Mouse (Mus musculus): ENCODE data around the gene Nat9. TPM values are rescaled to one million over a fixed set of nuclear protein-coding genes. Genes with fewer than 3 reads are reported as not detected.

The Nat9 gene
- total and polyA plus RNA-seq, 3 experiments = 21.1 to 26.5 (median 23.7) TPM

DNA sequence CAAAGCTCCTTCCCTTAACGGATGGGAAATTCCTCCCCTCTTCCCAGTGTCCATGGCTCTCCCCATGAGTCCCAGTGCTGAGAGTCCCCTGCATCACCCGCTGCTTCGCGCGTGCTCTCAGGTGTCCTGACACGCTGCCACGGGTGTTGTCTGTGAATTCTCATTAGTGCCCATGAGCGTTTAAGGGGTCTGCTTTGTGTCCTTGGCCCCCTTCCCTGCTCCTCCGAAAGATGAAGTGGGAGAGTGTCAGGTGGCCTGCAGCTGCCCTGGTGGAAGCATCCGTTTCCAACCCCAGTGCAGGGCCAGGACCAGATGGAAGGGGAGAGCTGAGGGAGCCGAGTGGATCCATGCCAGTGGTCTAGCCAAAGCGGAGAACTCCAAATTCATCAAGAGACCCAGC lies 20.5 kb upstream of the Nat9 start:
- H3K27me3 ChIP-seq (ENCODE audit: insufficient read depth, low read length) = no peaks in the 10 kb centered on the region
- no peak for TF ChIP-seq POLR2AphosphoS5 (IDR thresholded peaks at IDR 0.05; ENCODE audit: insufficient replicate concordance, low read depth, low read length)
- no peak for TF ChIP-seq GATA2 (IDR thresholded peaks at IDR 0.05; ENCODE audit: borderline replicate concordance, low read depth, low read length)
- TF ChIP-seq CTCF (IDR thresholded peaks at IDR 0.05; ENCODE audit: low read depth, low read length) = no peak
- no peak for TF ChIP-seq TAL1 (conservative IDR thresholded peaks at IDR 0.05; ENCODE audit: low read depth, low read length)
- TF ChIP-seq GATA1 (IDR thresholded peaks at IDR 0.05; ENCODE audit: borderline replicate concordance, low read length) = no peak
- H3K4me3 ChIP-seq (ENCODE audit: low read depth, low read length) = no peak overlapping the region
- H3K36me3 ChIP-seq (replicated peaks) = peaks cover 100% of the 10 kb centered on the region
- ATAC-seq (ENCODE audit: extremely low read depth, insufficient number of reproducible peaks, low FRiP score, poor library complexity, severe bottlenecking) (no peak), DNase-seq (ENCODE audit: low spot score) (no peak)
- peaks cover 30% of the 10 kb centered on the region for H3K4me1 ChIP-seq (ENCODE audit: insufficient read depth, low read depth, low read length)
- no peaks in the 10 kb centered on the region for H3K9me3 ChIP-seq (replicated peaks)

DNA sequence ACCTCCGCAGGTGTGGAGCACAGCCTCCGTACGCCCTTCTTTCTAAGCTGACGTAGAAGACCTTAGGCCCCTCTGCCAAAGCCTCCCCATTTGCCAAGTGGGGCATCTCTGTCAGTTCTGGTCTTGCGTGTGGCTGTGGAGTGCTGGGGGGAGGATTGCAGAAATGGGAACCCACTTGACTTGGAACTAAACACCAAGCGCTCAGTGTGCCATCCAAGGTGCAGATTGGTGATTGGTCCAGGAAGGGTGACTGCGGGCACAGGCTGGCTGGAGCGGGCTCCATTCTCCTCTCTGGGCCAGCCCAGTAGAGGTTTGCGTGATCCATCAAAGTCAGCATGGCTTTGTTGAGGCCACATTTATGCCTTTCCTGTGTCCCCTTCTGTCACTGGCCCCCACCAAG lies 15.1 kb upstream of the Nat9 start:
- TF ChIP-seq POLR2AphosphoS5 (IDR thresholded peaks at IDR 0.05; ENCODE audit: insufficient replicate concordance, low read depth, low read length) (no peak), TAL1 (conservative IDR thresholded peaks at IDR 0.05; ENCODE audit: low read depth, low read length) (no peak), GATA1 (IDR thresholded peaks at IDR 0.05; ENCODE audit: borderline replicate concordance, low read length) (no peak), GATA2 (IDR thresholded peaks at IDR 0.05; ENCODE audit: borderline replicate concordance, low read depth, low read length) (no peak), CTCF (IDR thresholded peaks at IDR 0.05; ENCODE audit: low read depth, low read length) (no peak)
- ATAC-seq (ENCODE audit: extremely low read depth, insufficient number of reproducible peaks, low FRiP score, poor library complexity, severe bottlenecking) = no peak

GRCm38 (mm10) chr11:115202316-115202715 lies 14.7 kb upstream of the Nat9 start:
- H3K36me3 ChIP-seq (replicated peaks) = peaks cover 99% of the 10 kb centered on the region
- H3K27me3 ChIP-seq (ENCODE audit: insufficient read depth, low read length) = no peaks in the 10 kb centered on the region
- H3K4me1 ChIP-seq (ENCODE audit: insufficient read depth, low read depth, low read length) = peaks cover 55% of the 10 kb centered on the region
- peak; percentile 65 for ATAC-seq (ENCODE audit: extremely low read depth, insufficient number of reproducible peaks, low FRiP score, poor library complexity, severe bottlenecking)
- H3K4me3 ChIP-seq (ENCODE audit: low read depth, low read length) = no peak overlapping the region
- DNase-seq (ENCODE audit: low spot score) = peak; percentile 70
- no peak for TF ChIP-seq GATA1 (IDR thresholded peaks at IDR 0.05; ENCODE audit: borderline replicate concordance, low read length)
- peak; percentile 78 for TF ChIP-seq CTCF (IDR thresholded peaks at IDR 0.05; ENCODE audit: low read depth, low read length)
- TF ChIP-seq GATA2 (IDR thresholded peaks at IDR 0.05; ENCODE audit: borderline replicate concordance, low read depth, low read length) = no peak
- H3K9me3 ChIP-seq (replicated peaks) = no peaks in the 10 kb centered on the region

More for the DNA sequence above, 15.1 kb upstream of the Nat9 start:
- Histone ChIP-seq H3K4me1 (ENCODE audit: insufficient read depth, low read depth, low read length) (peaks cover 51% of the 10 kb centered on the region), H3K4me3 (ENCODE audit: low read depth, low read length) (no peak overlapping the region), H3K9me3 (replicated peaks) (no peaks in the 10 kb centered on the region), H3K36me3 (replicated peaks) (peaks cover 99% of the 10 kb centered on the region), H3K27me3 (ENCODE audit: insufficient read depth, low read length) (no peaks in the 10 kb centered on the region)
- no peak for DNase-seq (ENCODE audit: low spot score)

DNA sequence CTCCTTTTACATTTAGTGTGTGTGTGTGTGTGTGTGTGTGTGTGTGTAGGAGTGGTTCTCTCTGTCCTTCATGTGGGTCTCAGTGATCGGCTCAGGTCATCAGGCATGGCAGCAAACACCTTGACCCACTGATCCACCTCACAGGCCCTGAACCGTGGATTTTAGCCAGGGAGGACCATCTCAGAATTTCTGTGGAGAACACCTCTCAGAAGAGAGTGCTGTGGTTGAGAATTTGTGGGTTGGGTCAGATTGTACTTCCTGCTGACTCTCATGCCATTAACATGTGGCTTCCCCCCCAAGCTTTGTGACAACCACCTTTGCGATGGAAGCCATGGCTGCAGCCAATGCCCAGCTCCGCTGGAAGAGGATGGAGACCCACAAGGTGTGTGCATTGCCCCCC lies 12.9 kb upstream of the Nat9 start:
- H3K9me3 ChIP-seq (replicated peaks) = no peaks in the 10 kb centered on the region
- TF ChIP-seq GATA2 (IDR thresholded peaks at IDR 0.05; ENCODE audit: borderline replicate concordance, low read depth, low read length) (no peak), TAL1 (conservative IDR thresholded peaks at IDR 0.05; ENCODE audit: low read depth, low read length) (no peak), POLR2AphosphoS5 (IDR thresholded peaks at IDR 0.05; ENCODE audit: insufficient replicate concordance, low read depth, low read length) (no peak), CTCF (IDR thresholded peaks at IDR 0.05; ENCODE audit: low read depth, low read length) (no peak), GATA1 (IDR thresholded peaks at IDR 0.05; ENCODE audit: borderline replicate concordance, low read length) (no peak)
- ATAC-seq (ENCODE audit: extremely low read depth, insufficient number of reproducible peaks, low FRiP score, poor library complexity, severe bottlenecking) (no peak), DNase-seq (ENCODE audit: low spot score) (no peak)
- no peaks in the 10 kb centered on the region for H3K27me3 ChIP-seq (ENCODE audit: insufficient read depth, low read length)
- H3K4me3 ChIP-seq (ENCODE audit: low read depth, low read length) = no peak overlapping the region
- peaks cover 73% of the 10 kb centered on the region for H3K4me1 ChIP-seq (ENCODE audit: insufficient read depth, low read depth, low read length)
- peaks cover 95% of the 10 kb centered on the region for H3K36me3 ChIP-seq (replicated peaks)

- Histone ChIP-seq H3K9me3 (replicated peaks) (no peaks in the 10 kb centered on the region), H3K4me1 (ENCODE audit: insufficient read depth, low read depth, low read length) (peaks cover 87% of the 10 kb centered on the region), H3K27me3 (ENCODE audit: insufficient read depth, low read length) (no peaks in the 10 kb centered on the region), H3K4me3 (ENCODE audit: low read depth, low read length) (peak overlapping the region; percentile 20; the same call in 1 of the 2 replicates), H3K36me3 (replicated peaks) (peaks cover 89% of the 10 kb centered on the region)
- ATAC-seq (ENCODE audit: extremely low read depth, insufficient number of reproducible peaks, low FRiP score, poor library complexity, severe bottlenecking) (peak; percentile 5; the same call in 1 of the 2 replicates), DNase-seq (ENCODE audit: low spot score) (peak; percentile 56)
- TF ChIP-seq CTCF (IDR thresholded peaks at IDR 0.05; ENCODE audit: low read depth, low read length) (no peak), GATA1 (IDR thresholded peaks at IDR 0.05; ENCODE audit: borderline replicate concordance, low read length) (no peak), POLR2AphosphoS5 (IDR thresholded peaks at IDR 0.05; ENCODE audit: insufficient replicate concordance, low read depth, low read length) (no peak), GATA2 (IDR thresholded peaks at IDR 0.05; ENCODE audit: borderline replicate concordance, low read depth, low read length) (no peak), TAL1 (conservative IDR thresholded peaks at IDR 0.05; ENCODE audit: low read depth, low read length) (no peak)
These were observed 11.3 kb upstream of the Nat9 start for GRCm38 (mm10) chr11:115198932-115199384.

- no peaks in the 10 kb centered on the region for H3K9me3 ChIP-seq (replicated peaks)
- H3K4me1 ChIP-seq (ENCODE audit: insufficient read depth, low read depth, low read length) = peaks cover 84% of the 10 kb centered on the region
- ATAC-seq (ENCODE audit: extremely low read depth, insufficient number of reproducible peaks, low FRiP score, poor library complexity, severe bottlenecking) (no peak), DNase-seq (ENCODE audit: low spot score) (no peak)
- peaks cover 75% of the 10 kb centered on the region for H3K36me3 ChIP-seq (replicated peaks)
- TF ChIP-seq POLR2AphosphoS5 (IDR thresholded peaks at IDR 0.05; ENCODE audit: insufficient replicate concordance, low read depth, low read length) (no peak), GATA1 (IDR thresholded peaks at IDR 0.05; ENCODE audit: borderline replicate concordance, low read length) (no peak), TAL1 (conservative IDR thresholded peaks at IDR 0.05; ENCODE audit: low read depth, low read length) (no peak), GATA2 (IDR thresholded peaks at IDR 0.05; ENCODE audit: borderline replicate concordance, low read depth, low read length) (no peak), CTCF (IDR thresholded peaks at IDR 0.05; ENCODE audit: low read depth, low read length) (no peak)
- H3K4me3 ChIP-seq (ENCODE audit: low read depth, low read length) = peak overlapping the region; percentile 25; the same call in 1 of the 2 replicates
- H3K27me3 ChIP-seq (ENCODE audit: insufficient read depth, low read length) = no peaks in the 10 kb centered on the region
These were observed 9.9 kb upstream of the Nat9 start for GRCm38 (mm10) chr11:115197558-115197957.
